Mouse (Mus musculus) R1 (cell line): ENCODE results near the gene Washc4.

ENCODE experiments used
- DNase-seq: peaks from one replicate; pipeline ENCODE4 v3.0.0-alpha.2; 2018; ENCODE audit warnings: low read depth, low spot score

The Washc4 gene

GRCm38 (mm10) chr10:83634461-83634860 is 90.9 kb downstream of the Washc4 start:
- DNase-seq = peak; percentile 30

GRCm38 (mm10) chr10:83636191-83636590 is 92.6 kb downstream of the Washc4 start:
- DNase-seq = no peak

GRCm38 (mm10) chr10:83637295-83637694 is 93.7 kb downstream of the Washc4 start:
- no peak for DNase-seq

GRCm38 (mm10) chr10:83639881-83640386 is 96.4 kb downstream of the Washc4 start:
- no peak for DNase-seq

- no peak for DNase-seq
Observed at GRCm38 (mm10) chr10:83641641-83642040, 98.1 kb downstream of the Washc4 start.

GRCm38 (mm10) chr10:83644167-83644566 is 100.6 kb downstream of the Washc4 start:
- DNase-seq = no peak

GRCm38 (mm10) chr10:83644865-83645715 is 101.5 kb downstream of the Washc4 start:
- DNase-seq = peak; percentile 17

- no peak for DNase-seq
Observed at GRCm38 (mm10) chr10:83645716-83645990, 102.1 kb downstream of the Washc4 start.
